ENCODE assay signal across 8 mouse cellular contexts in genomic region chr5:64230507-64231041, GRCm38 (mm10).
A peak's percentile ranks its signal among the peaks of the same experiment; 100 is the strongest.
DNase-seq lines count a peak whose midpoint lies in the region; ATAC-seq lines count a peak whose summit lies in the region.

No protein-coding gene starts in this region.

- no peaks in the 10 kb centered on the region for H3K9me3 ChIP-seq in heart, embryonic 13.5 days
- no peaks in the 10 kb centered on the region for H3K9me3 ChIP-seq in limb, embryonic 11.5 days (ENCODE audit: control insufficient read depth, low read length)
- H3K9me3 ChIP-seq in midbrain, embryonic 15.5 days, result no peaks in the 10 kb centered on the region

- peak overlapping the region; percentile 95 for H3K4me2 ChIP-seq in heart, embryonic 13.5 days
- peak overlapping the region; percentile 66 for H3K4me2 ChIP-seq in limb, embryonic 11.5 days (ENCODE audit: low read depth, severe bottlenecking)
- H3K4me2 ChIP-seq in midbrain, embryonic 15.5 days, result peak overlapping the region; percentile 98

- peak; percentile 10; the same call in 1 of the 2 replicates for ATAC-seq in heart, embryonic 13.5 days (ENCODE audit: extremely low read depth, insufficient number of reproducible peaks, low FRiP score, low TSS enrichment)
- ATAC-seq in limb, embryonic 11.5 days (ENCODE audit: insufficient number of reproducible peaks, low FRiP score, low TSS enrichment, low read depth), result no peak; the same call in none of the 2 replicates
- peak; percentile 74 for ATAC-seq in midbrain, embryonic 15.5 days (replicated peaks)

- no peaks in the 10 kb centered on the region for H3K27me3 ChIP-seq in heart, embryonic 13.5 days (replicated peaks)
- no peaks in the 10 kb centered on the region for H3K27me3 ChIP-seq in limb, embryonic 11.5 days (ENCODE audit: control insufficient read depth, insufficient read depth, low read length)
- no peaks in the 10 kb centered on the region for H3K27me3 ChIP-seq in midbrain, embryonic 15.5 days (replicated peaks)

- peak; percentile 19 for DNase-seq in cerebellum, adult 9-11 months
- DNase-seq in cerebellum, adult 11-12 months, result no peak
- DNase-seq in 3134 (ENCODE audit: extremely low read depth, insufficient read length, low spot score), result peak; percentile 41
- DNase-seq in adrenal gland, postnatal 14 days, result peak; percentile 44
- peak; percentile 65 for DNase-seq in limb, embryonic 11.5 days (ENCODE audit: low spot score)
- DNase-seq in gastrocnemius, adult 8-10 months (ENCODE audit: low spot score in 2 of 2), result no peak

- H3K4me3 ChIP-seq in heart, embryonic 13.5 days, result peak overlapping the region; percentile 84
- H3K4me3 ChIP-seq in limb, embryonic 11.5 days (ENCODE audit: low read depth, low read length), result peak overlapping the region; percentile 74
- peak overlapping the region; percentile 73 for H3K4me3 ChIP-seq in midbrain, embryonic 15.5 days

- peak overlapping the region; percentile 92 for H3K9ac ChIP-seq in heart, embryonic 13.5 days
- H3K9ac ChIP-seq in limb, embryonic 11.5 days (ENCODE audit: low read length), result peak overlapping the region; percentile 76
- H3K9ac ChIP-seq in midbrain, embryonic 15.5 days, result peak overlapping the region; percentile 65

- H3K27ac ChIP-seq in heart, embryonic 13.5 days (replicated peaks), result peak overlapping the region; percentile 73
- H3K27ac ChIP-seq in limb, embryonic 11.5 days (replicated peaks; ENCODE audit: low read depth, low read length), result peak overlapping the region; percentile 32
- H3K27ac ChIP-seq in midbrain, embryonic 15.5 days, result peak overlapping the region; percentile 49

- WGBS in heart, embryonic 13.5 days, result under 1% methylated on average over 27 of the region's 33 CpGs
- WGBS in limb, embryonic 11.5 days, result under 1% methylated on average over 26 of the region's 33 CpGs
- under 1% methylated on average over 30 of the region's 33 CpGs for WGBS in midbrain, embryonic 15.5 days

- H3K36me3 ChIP-seq in heart, embryonic 13.5 days, result no peaks in the 10 kb centered on the region
- no peaks in the 10 kb centered on the region for H3K36me3 ChIP-seq in limb, embryonic 11.5 days (ENCODE audit: control insufficient read depth, insufficient read depth, low read length)
- H3K36me3 ChIP-seq in midbrain, embryonic 15.5 days (replicated peaks), result no peaks in the 10 kb centered on the region

- peaks cover 45% of the 10 kb centered on the region for H3K4me1 ChIP-seq in heart, embryonic 13.5 days
- H3K4me1 ChIP-seq in limb, embryonic 11.5 days (ENCODE audit: control insufficient read depth, insufficient read depth, low read length), result no peaks in the 10 kb centered on the region
- H3K4me1 ChIP-seq in midbrain, embryonic 15.5 days, result peaks cover 7% of the 10 kb centered on the region

Comparison
In these comparisons a context has a peak if more than half of its experiments do, and no peak if none do; other contexts are left out.
1. DNase-seq: peak in cerebellum, adult 9-11 months (single experiment), 3134 (single experiment), adrenal gland, postnatal 14 days (single experiment) and limb, embryonic 11.5 days (single experiment); none in cerebellum, adult 11-12 months (single experiment) and gastrocnemius, adult 8-10 months (0 of 2).
2. Peak in every context shown above with its lines, with median percentiles within 50 percentile points of each other: H3K27ac ChIP-seq, H3K4me2 ChIP-seq, H3K4me3 ChIP-seq and H3K9ac ChIP-seq.